Mouse (Mus musculus): ENCODE data around the gene Ube2q1. TPM values are rescaled to one million over a fixed set of nuclear protein-coding genes. Genes with fewer than 3 reads are reported as not detected.

Gene Ube2q1
- polyA plus RNA-seq, 1 experiment from 2014 or later: 24.9 TPM

DNA sequence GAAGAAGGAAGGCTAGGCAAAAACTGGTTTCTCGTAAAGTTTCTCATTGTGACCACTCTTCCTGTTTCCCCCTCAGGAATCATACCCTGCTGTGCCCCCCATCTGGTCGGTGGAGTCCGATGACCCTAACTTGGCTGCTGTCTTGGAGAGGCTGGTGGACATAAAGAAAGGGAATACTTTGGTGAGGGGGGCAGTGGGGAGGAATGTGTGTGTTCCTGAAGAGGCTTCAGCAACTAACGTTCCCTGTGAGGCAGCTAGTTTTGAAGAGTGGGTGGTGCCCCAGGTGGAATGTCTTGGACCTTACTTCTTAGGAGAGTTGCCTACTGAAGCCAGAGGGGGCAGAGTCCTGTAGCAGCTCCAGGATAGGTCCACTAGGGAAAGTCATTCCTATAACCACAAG is 2.6 kb downstream of the Ube2q1 start:
- ATAC-seq: no peak
- no peak for DNase-seq (ENCODE audit: low spot score)
- Histone ChIP-seq H3K9me3 (replicated peaks; ENCODE audit: control insufficient read depth, low read length) (no peaks in the 10 kb centered on the region), H3K9ac (ENCODE audit: low read length) (no peak overlapping the region), H3K36me3 (ENCODE audit: control insufficient read depth, insufficient read depth, low read length) (peaks cover 49% of the 10 kb centered on the region), H3K4me3 (ENCODE audit: low read depth, low read length) (no peak overlapping the region), H3K4me2 (ENCODE audit: low read length) (no peak overlapping the region), H3K27me3 (replicated peaks; ENCODE audit: control insufficient read depth, insufficient read depth, low read length) (no peaks in the 10 kb centered on the region), H3K27ac (ENCODE audit: low read depth, low read length) (no peak overlapping the region), H3K4me1 (ENCODE audit: control insufficient read depth, insufficient read depth, low read length) (peaks cover 21% of the 10 kb centered on the region)
- WGBS: 88% methylated on average over 4 of the region's 4 CpGs

DNA sequence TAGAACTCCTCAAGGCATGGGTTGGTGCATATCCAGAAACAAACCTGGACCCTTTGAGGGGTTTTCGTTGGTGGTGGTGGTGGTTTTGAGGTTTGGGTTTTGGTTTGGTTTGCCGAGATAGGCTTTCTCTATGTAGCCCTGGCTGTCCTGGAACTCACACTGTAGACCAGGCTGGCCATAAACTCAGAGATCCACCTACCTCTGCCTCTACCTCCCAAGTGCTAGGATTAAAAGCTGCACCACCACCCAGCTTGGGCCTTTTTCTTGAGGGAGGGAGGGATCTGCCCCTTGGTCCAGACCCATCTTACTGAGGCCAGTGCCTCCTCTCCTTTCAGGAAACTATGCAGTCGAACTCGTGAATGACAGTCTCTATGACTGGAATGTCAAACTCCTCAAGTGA is 6.7 kb downstream of the Ube2q1 start:
- H3K4me2 ChIP-seq (ENCODE audit: low read length): no peak overlapping the region
- H3K27ac ChIP-seq (ENCODE audit: low read depth, low read length): no peak overlapping the region
- H3K9me3 ChIP-seq (replicated peaks; ENCODE audit: control insufficient read depth, low read length): no peaks in the 10 kb centered on the region
- 85% methylated on average over 4 of the region's 4 CpGs for WGBS
- H3K36me3 ChIP-seq (ENCODE audit: control insufficient read depth, insufficient read depth, low read length): peaks cover 81% of the 10 kb centered on the region
- no peaks in the 10 kb centered on the region for H3K27me3 ChIP-seq (replicated peaks; ENCODE audit: control insufficient read depth, insufficient read depth, low read length)
- DNase-seq (ENCODE audit: low spot score) (no peak), ATAC-seq (no peak)
- H3K4me3 ChIP-seq (ENCODE audit: low read depth, low read length): no peak overlapping the region
- no peak overlapping the region for H3K9ac ChIP-seq (ENCODE audit: low read length)
- peaks cover 5% of the 10 kb centered on the region for H3K4me1 ChIP-seq (ENCODE audit: control insufficient read depth, insufficient read depth, low read length)

DNA sequence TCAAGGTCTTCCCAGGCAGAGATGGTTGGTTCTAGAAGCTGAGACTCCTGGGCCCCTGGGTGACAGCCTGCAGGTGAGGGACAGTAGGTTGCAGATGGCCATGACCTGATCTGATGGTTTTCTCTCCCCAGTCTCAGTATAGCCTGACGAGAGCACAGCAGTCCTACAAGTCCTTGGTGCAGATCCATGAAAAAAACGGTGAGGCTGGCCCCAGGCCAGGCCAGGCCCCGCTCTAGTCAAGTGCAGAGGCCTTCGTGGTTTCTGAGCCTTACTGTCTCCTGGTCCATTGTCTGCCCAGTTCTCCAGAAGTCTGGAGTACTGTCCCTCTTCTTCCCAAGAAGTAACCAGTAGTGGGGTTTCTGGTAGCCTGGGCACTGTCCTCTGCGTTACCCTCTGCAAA is 8.2 kb downstream of the Ube2q1 start:
- no peak overlapping the region for H3K9ac ChIP-seq (ENCODE audit: low read length)
- no peaks in the 10 kb centered on the region for H3K27me3 ChIP-seq (replicated peaks; ENCODE audit: control insufficient read depth, insufficient read depth, low read length)
- ATAC-seq: no peak
- 91% methylated on average over 5 of the region's 5 CpGs for WGBS
- no peak for DNase-seq (ENCODE audit: low spot score)
- H3K9me3 ChIP-seq (replicated peaks; ENCODE audit: control insufficient read depth, low read length): no peaks in the 10 kb centered on the region
- no peak overlapping the region for H3K4me2 ChIP-seq (ENCODE audit: low read length)
- H3K27ac ChIP-seq (ENCODE audit: low read depth, low read length): no peak overlapping the region
- peaks cover 74% of the 10 kb centered on the region for H3K36me3 ChIP-seq (ENCODE audit: control insufficient read depth, insufficient read depth, low read length)
- H3K4me3 ChIP-seq (ENCODE audit: low read depth, low read length): no peak overlapping the region
- H3K4me1 ChIP-seq (ENCODE audit: control insufficient read depth, insufficient read depth, low read length): 0 out of 2 replicates have a peak, but pooled peaks cover 2% of the 10 kb centered on the region

DNA sequence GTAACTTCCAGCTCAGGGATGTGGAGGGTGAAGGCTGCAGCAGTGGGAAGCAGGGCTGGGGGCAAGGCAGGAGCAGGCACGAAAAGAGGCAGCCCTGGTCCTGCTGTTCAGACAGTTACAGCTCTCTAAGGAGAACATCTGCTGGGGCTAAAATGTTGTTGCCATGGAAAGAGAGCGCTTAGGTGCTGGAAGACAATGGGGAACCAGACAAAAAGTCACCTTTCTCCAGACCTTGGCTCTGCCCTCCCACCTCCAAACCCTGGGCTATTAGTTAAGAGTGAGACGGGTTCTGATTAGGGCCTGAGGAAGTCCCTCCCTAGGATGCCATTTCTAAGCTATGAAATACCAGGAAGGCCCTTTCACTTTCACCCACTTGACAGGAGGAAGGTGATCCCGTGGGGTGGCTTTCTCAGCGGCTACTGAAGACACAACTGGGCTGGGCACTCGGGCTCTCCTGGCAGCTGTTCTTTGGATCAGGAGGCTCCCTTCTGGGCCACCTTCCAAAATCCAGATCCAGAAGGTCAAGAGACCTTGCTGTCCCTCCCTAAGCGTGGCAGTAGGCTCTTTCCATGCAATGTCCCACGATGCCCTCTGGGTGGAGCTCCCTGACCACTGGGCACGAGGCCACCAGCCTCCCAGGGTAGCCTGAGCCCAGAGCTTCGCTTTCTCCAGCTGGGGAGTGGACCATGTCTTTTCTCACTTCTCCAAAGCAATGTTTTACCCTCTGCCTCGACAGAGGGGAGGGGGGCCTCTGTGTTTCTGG is 11.8 kb downstream of the Ube2q1 start:
- DNase-seq (ENCODE audit: low spot score): peak; percentile 54
- peak; percentile 49 for ATAC-seq
- Histone ChIP-seq H3K9ac (ENCODE audit: low read length) (no peak overlapping the region), H3K27me3 (replicated peaks; ENCODE audit: control insufficient read depth, insufficient read depth, low read length) (no peaks in the 10 kb centered on the region), H3K36me3 (ENCODE audit: control insufficient read depth, insufficient read depth, low read length) (peaks cover 40% of the 10 kb centered on the region), H3K4me3 (ENCODE audit: low read depth, low read length) (no peak overlapping the region), H3K4me1 (ENCODE audit: control insufficient read depth, insufficient read depth, low read length) (0 out of 2 replicates have a peak, but pooled peaks cover 2% of the 10 kb centered on the region), H3K9me3 (replicated peaks; ENCODE audit: control insufficient read depth, low read length) (no peaks in the 10 kb centered on the region), H3K27ac (ENCODE audit: low read depth, low read length) (peak overlapping the region; percentile 9; the same call in 1 of the 2 replicates), H3K4me2 (ENCODE audit: low read length) (no peak overlapping the region)
- 21% methylated on average over 11 of the region's 11 CpGs for whole genome bisulfite sequencing

DNA sequence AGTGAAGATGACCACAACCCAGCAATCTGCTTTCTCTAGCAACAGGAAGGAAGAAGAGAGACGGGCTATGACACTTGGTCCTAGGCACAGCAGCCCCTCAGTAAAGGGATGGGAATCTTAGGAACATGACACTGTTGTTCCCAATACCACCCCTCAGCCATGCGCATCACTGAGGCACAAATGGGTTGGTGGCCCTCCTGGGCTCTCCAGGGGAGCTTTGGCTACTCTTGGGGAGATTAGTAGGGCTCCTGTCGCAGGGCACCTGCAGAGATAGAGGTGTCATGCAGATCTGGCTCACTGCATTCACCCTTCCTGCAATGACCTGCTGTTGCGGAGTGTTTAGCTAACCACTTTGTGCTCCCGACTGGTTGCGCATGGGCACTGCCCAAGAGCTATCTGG is 12.9 kb downstream of the Ube2q1 start:
- no peak for ATAC-seq
- Histone ChIP-seq H3K9ac (ENCODE audit: low read length) (no peak overlapping the region), H3K4me2 (ENCODE audit: low read length) (no peak overlapping the region), H3K27me3 (replicated peaks; ENCODE audit: control insufficient read depth, insufficient read depth, low read length) (no peaks in the 10 kb centered on the region), H3K4me1 (ENCODE audit: control insufficient read depth, insufficient read depth, low read length) (0 out of 2 replicates have a peak, but pooled peaks cover 2% of the 10 kb centered on the region), H3K4me3 (ENCODE audit: low read depth, low read length) (no peak overlapping the region), H3K9me3 (replicated peaks; ENCODE audit: control insufficient read depth, low read length) (no peaks in the 10 kb centered on the region), H3K27ac (ENCODE audit: low read depth, low read length) (no peak overlapping the region), H3K36me3 (ENCODE audit: control insufficient read depth, insufficient read depth, low read length) (peaks cover 29% of the 10 kb centered on the region)
- 70% methylated on average over 6 of the region's 6 CpGs for WGBS
- no peak for DNase-seq (ENCODE audit: low spot score)

DNA sequence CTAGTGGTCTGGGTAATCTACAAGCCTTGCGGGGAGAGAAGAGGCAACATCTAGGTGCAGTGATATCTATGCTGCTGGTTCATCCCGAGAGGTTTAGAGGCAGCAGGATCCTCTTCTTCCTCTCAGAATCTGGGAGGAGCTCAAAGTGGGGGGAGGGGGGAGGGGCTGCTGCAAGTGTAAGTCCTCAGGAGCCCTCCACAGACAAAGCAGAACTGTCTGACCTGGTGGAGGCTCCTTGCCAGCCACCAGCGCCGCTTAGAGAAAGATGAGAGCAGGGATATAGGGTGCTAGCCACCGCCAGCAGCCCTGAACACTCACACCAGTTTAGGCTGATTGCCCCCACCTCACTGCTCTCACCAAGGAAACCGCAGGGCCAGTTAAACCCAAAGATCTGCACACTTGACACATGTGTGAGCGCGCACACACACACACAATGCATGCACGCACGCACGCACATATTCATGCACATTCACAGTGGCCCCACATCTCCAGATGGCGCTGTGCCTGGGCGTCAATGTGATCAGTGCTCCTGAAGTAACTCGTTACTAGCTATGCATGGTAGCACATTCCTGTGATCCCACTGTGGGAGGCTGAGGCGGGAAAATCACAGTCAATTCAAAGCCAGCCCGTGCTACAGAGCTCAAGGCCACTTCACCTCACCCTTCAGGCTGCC is 15.4 kb downstream of the Ube2q1 start:
- peak; percentile 37 for ATAC-seq
- Histone ChIP-seq H3K27me3 (replicated peaks; ENCODE audit: control insufficient read depth, insufficient read depth, low read length) (no peaks in the 10 kb centered on the region), H3K36me3 (ENCODE audit: control insufficient read depth, insufficient read depth, low read length) (peaks cover 4% of the 10 kb centered on the region), H3K4me2 (ENCODE audit: low read length) (no peak overlapping the region), H3K9me3 (replicated peaks; ENCODE audit: control insufficient read depth, low read length) (no peaks in the 10 kb centered on the region), H3K4me3 (ENCODE audit: low read depth, low read length) (no peak overlapping the region), H3K27ac (ENCODE audit: low read depth, low read length) (no peak overlapping the region), H3K4me1 (ENCODE audit: control insufficient read depth, insufficient read depth, low read length) (0 out of 2 replicates have a peak, but pooled peaks cover 2% of the 10 kb centered on the region), H3K9ac (ENCODE audit: low read length) (no peak overlapping the region)
- WGBS: 58% methylated on average over 16 of the region's 16 CpGs
- peak; percentile 39 for DNase-seq (ENCODE audit: low spot score)

DNA sequence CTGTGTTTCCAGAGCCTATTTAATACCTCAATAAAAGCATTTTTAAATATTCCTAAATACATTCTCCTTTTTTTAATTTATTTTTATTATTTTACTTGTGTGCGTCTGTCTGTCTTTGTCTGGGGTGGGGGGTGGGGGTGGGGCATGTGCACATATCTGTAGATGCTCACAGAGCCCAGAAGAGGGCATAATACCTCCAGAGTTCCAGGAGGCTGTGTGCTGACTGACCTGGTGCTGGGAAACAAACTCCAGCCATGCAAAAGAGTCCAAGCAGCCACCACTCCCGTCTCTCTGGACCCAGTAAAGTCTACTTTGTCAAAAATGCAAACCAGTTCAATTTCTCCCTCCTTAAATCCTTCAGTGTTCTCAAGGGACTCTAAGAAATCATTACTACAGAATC is 21.2 kb downstream of the Ube2q1 start:
- no peak for ATAC-seq
- no peak for DNase-seq (ENCODE audit: low spot score)
- Histone ChIP-seq H3K36me3 (ENCODE audit: control insufficient read depth, insufficient read depth, low read length) (no peaks in the 10 kb centered on the region), H3K4me2 (ENCODE audit: low read length) (no peak overlapping the region), H3K4me1 (ENCODE audit: control insufficient read depth, insufficient read depth, low read length) (no peaks in the 10 kb centered on the region), H3K9me3 (replicated peaks; ENCODE audit: control insufficient read depth, low read length) (no peaks in the 10 kb centered on the region), H3K27me3 (replicated peaks; ENCODE audit: control insufficient read depth, insufficient read depth, low read length) (no peaks in the 10 kb centered on the region), H3K4me3 (ENCODE audit: low read depth, low read length) (no peak overlapping the region), H3K27ac (ENCODE audit: low read depth, low read length) (no peak overlapping the region), H3K9ac (ENCODE audit: low read length) (no peak overlapping the region)
- WGBS: 49% methylated on average over 2 of the region's 2 CpGs

DNA sequence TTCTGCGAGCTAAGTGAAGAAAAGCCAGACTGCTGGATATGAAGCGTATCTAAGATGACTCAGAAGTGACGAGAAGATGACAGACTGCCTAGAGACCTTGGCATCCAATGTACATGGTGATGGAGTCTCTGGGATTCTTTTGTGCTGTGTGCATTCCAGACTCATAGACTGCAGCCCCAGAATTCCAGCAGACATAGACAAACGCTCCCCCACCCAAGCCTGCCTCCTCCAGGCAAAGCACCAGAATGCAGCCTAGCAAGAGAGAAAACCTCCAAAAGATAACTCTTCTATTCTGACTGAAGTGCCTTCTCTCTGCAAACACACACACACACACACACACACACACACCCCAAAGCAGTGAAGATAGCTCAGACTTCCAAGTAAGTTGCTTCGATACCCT is 22.3 kb downstream of the Ube2q1 start:
- no peak for DNase-seq (ENCODE audit: low spot score)
- 69% methylated on average over 5 of the region's 5 CpGs for WGBS
- ATAC-seq: no peak

DNA sequence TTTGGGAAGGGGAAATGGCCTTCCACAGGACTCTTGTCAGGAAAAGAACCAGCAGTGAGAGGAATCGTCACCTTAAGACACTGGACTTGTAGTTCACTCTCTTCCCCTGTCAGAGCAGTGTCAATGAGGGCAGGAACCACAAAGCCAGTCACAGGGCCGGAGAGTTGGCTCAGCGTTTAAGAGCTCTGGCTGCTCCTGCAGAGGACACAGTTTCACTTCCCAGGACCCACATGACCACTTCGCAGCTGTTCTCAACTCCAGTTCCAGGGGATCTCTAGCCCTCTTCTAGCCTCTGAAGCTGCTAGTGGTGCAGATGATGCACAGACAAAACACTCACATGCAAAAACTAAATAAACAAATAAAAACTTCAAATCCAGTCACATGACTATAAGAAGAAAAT is 22.9 kb downstream of the Ube2q1 start:
- no peaks in the 10 kb centered on the region for H3K4me1 ChIP-seq (ENCODE audit: control insufficient read depth, insufficient read depth, low read length)
- ATAC-seq (no peak), DNase-seq (ENCODE audit: low spot score) (no peak)
- H3K9ac ChIP-seq (ENCODE audit: low read length): no peak overlapping the region
- H3K36me3 ChIP-seq (ENCODE audit: control insufficient read depth, insufficient read depth, low read length): no peaks in the 10 kb centered on the region
- no peaks in the 10 kb centered on the region for H3K27me3 ChIP-seq (replicated peaks; ENCODE audit: control insufficient read depth, insufficient read depth, low read length)
- H3K27ac ChIP-seq (ENCODE audit: low read depth, low read length): no peak overlapping the region
- no peak overlapping the region for H3K4me2 ChIP-seq (ENCODE audit: low read length)
- H3K9me3 ChIP-seq (replicated peaks; ENCODE audit: control insufficient read depth, low read length): no peaks in the 10 kb centered on the region
- no peak overlapping the region for H3K4me3 ChIP-seq (ENCODE audit: low read depth, low read length)
- 68% methylated on average over 4 of the region's 4 CpGs for WGBS

More for the DNA sequence above, 22.3 kb downstream of the Ube2q1 start:
- H3K9ac ChIP-seq (ENCODE audit: low read length): no peak overlapping the region
- H3K4me3 ChIP-seq (ENCODE audit: low read depth, low read length): no peak overlapping the region
- no peaks in the 10 kb centered on the region for H3K9me3 ChIP-seq (replicated peaks; ENCODE audit: control insufficient read depth, low read length)
- no peaks in the 10 kb centered on the region for H3K4me1 ChIP-seq (ENCODE audit: control insufficient read depth, insufficient read depth, low read length)
- no peak overlapping the region for H3K4me2 ChIP-seq (ENCODE audit: low read length)
- H3K36me3 ChIP-seq (ENCODE audit: control insufficient read depth, insufficient read depth, low read length): no peaks in the 10 kb centered on the region
- H3K27me3 ChIP-seq (replicated peaks; ENCODE audit: control insufficient read depth, insufficient read depth, low read length): no peaks in the 10 kb centered on the region
- H3K27ac ChIP-seq (ENCODE audit: low read depth, low read length): no peak overlapping the region
